Mouse (Mus musculus) neural tube, embryonic 15.5 days (tissue): ENCODE results near the gene Wdr95. TPM values are rescaled to one million over a fixed set of nuclear protein-coding genes. Genes with fewer than 3 reads are reported as not detected.

ENCODE experiments used
- ATAC-seq: fragments of 200-750 bp; cut with Nextera tagmentation; 2 replicates; pipeline ENCODE4 v1.8.0; 2017; ENCODE audit warnings: mild to moderate bottlenecking, moderate TSS enrichment, moderate library complexity; ENCODE audit not compliant: low FRiP score
- H3K27ac ChIP-seq: fragments of 300-500 bp; sonication (generic); replicated peaks from 2 replicates; pipeline ENCODE4 v1.5.1; 2015; ENCODE audit warnings: mild to moderate bottlenecking, inconsistent platforms
- H3K27me3 ChIP-seq: fragments of 300-500 bp; sonication (generic); replicated peaks from 2 replicates; pipeline ENCODE4 v1.6.1; 2015; ENCODE audit warnings: inconsistent platforms
- H3K36me3 ChIP-seq: fragments of 300-500 bp; sonication (generic); 2 replicates; pipeline ENCODE4 v1.6.1; 2015; ENCODE audit warnings: inconsistent platforms
- H3K4me1 ChIP-seq: fragments of 300-500 bp; sonication (generic); 2 replicates; pipeline ENCODE4 v1.6.1; 2015; ENCODE audit warnings: inconsistent platforms
- H3K4me2 ChIP-seq: fragments of 300-500 bp; sonication (generic); 2 replicates; pipeline ENCODE4 v1.6.1; 2015; ENCODE audit warnings: inconsistent platforms, mild to moderate bottlenecking, moderate library complexity
- H3K4me3 ChIP-seq: fragments of 300-500 bp; sonication (generic); replicated peaks from 2 replicates; pipeline ENCODE4 v1.5.1; 2015; ENCODE audit warnings: mild to moderate bottlenecking, inconsistent platforms
- H3K9ac ChIP-seq: fragments of 300-500 bp; sonication (generic); replicated peaks from 2 replicates; pipeline ENCODE4 v1.6.1; 2015; ENCODE audit warnings: mild to moderate bottlenecking, inconsistent platforms
- H3K9me3 ChIP-seq: fragments of 300-500 bp; sonication (generic); replicated peaks from 2 replicates; pipeline ENCODE4 v1.6.1; 2016; ENCODE audit warnings: inconsistent platforms
- WGBS: fragments of 180-500 bp; shearing (Covaris S2); methylation state at CpG from one replicate; pipeline ENCODE4 v1.1.7; 2015; ENCODE audit warnings: mixed read lengths; 5-methylcytosine and 5-hydroxymethylcytosine counted together
- polyA plus RNA-seq: library from polyadenylated mRNA; unstranded; fragments of >200 nt; fragmentation: Nextera tagmentation; extraction: Ambion mirVana; gene quantifications from 2 replicates; pipeline ENCODE4 v1.2.1, GENCODE M21; 2015

The Wdr95 gene
- polyA plus RNA-seq, 1 experiment from 2014 or later = 0.12 TPM

DNA sequence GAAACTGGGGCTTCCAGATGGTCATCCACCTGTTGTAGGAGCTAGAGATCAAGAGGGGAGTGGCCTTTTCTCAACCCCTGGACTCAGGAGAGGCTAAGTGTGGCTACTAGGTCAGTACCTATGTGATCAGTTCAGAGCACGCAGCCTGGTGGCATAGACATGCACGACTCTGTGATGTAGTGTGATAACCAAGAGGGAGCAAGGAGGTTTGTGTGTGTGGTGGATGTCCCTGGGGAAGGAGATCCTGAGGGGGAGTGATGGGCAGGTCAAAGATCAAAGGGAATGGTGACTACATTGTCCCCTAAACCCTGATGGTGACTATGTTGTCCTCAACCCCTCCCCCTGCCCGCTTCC lies 83.7 kb downstream of the Wdr95 start:
- Histone ChIP-seq H3K4me3 (no peak overlapping the region), H3K4me1 (peaks cover 14% of the 10 kb centered on the region; the same call in 1 of the 2 replicates), H3K36me3 (peaks cover 36% of the 10 kb centered on the region), H3K9me3 (no peaks in the 10 kb centered on the region), H3K4me2 (no peak overlapping the region), H3K9ac (no peak overlapping the region), H3K27ac (no peak overlapping the region), H3K27me3 (no peaks in the 10 kb centered on the region)
- 82% methylated on average over 3 of the region's 3 CpGs for WGBS
- no peak for ATAC-seq

DNA sequence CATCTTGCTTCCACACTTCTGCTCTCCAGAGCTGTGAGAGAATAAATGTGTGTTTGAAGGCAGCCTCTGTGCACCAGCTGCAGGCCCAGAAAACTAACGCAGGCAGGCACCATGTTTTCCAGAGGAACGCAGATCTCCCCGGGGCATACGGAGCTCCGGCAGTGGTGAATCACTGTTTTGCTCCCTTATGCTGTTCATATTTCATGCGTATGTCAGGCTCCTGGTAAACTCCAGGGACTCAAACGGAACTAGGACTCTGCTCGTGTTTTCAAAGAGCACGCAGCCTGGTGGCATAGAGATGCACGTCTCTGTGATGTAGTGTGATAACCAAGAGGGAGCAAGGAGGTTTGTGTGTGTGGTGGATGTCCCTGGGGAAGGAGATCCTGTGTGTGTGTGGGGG lies 84.3 kb downstream of the Wdr95 start:
- Histone ChIP-seq H3K4me3 (no peak overlapping the region), H3K36me3 (peaks cover 42% of the 10 kb centered on the region), H3K9ac (no peak overlapping the region), H3K27me3 (no peaks in the 10 kb centered on the region), H3K9me3 (no peaks in the 10 kb centered on the region), H3K4me1 (peaks cover 14% of the 10 kb centered on the region; the same call in 1 of the 2 replicates), H3K4me2 (no peak overlapping the region), H3K27ac (peak overlapping the region; percentile 20; the same call in 1 of the 2 replicates)
- WGBS = 37% methylated on average over 10 of the region's 10 CpGs
- peak; percentile 35; the same call in 1 of the 2 replicates for ATAC-seq

DNA sequence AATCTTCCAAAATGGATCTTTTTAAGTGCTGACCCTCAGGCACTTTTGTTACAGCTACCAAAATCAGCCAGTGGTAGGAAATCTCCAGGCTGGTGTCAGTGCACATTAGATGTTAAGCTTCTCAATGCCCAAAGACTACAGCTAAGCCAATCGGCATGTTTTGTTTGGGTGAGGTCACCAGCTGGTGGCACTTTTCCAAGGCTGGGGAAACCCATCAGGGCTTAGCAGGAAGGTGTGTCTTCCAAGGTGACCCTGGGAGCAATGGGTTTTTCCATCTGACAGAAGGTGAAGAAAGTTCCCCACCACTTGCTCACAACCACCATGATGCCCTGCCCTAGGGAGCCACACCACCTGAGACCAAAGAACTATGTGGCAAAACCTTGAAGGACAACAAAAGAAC lies 87.7 kb downstream of the Wdr95 start:
- Histone ChIP-seq H3K4me2 (no peak overlapping the region), H3K4me3 (no peak overlapping the region), H3K27ac (no peak overlapping the region), H3K36me3 (peaks cover 75% of the 10 kb centered on the region), H3K4me1 (peaks cover 14% of the 10 kb centered on the region; the same call in 1 of the 2 replicates), H3K9me3 (no peaks in the 10 kb centered on the region), H3K9ac (no peak overlapping the region), H3K27me3 (no peaks in the 10 kb centered on the region)
- ATAC-seq = no peak
- 73% methylated on average over 1 of the region's 1 CpGs for WGBS

DNA sequence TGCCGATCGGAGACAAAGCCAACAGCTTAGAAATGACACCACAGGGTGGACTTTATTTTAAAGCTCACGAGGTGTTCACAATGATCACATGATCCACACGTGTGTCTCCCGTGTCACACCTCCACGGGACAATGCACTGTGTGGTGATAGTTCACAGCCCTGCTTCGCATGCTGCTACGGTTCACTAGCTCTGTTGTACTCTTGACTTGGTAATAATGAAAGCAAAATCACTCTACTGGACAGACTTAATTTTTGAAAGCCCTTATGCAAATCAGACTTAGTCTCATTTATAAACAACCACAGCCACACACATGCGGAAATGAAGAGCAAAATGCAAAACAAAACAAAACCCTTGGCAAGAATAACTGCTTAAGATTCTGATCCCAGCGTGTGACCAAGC lies 88.3 kb downstream of the Wdr95 start:
- Histone ChIP-seq H3K4me2 (no peak overlapping the region), H3K4me3 (no peak overlapping the region), H3K9me3 (no peaks in the 10 kb centered on the region), H3K9ac (no peak overlapping the region), H3K27me3 (no peaks in the 10 kb centered on the region), H3K36me3 (peaks cover 78% of the 10 kb centered on the region), H3K4me1 (peaks cover 12% of the 10 kb centered on the region; the same call in 1 of the 2 replicates), H3K27ac (no peak overlapping the region)
- 88% methylated on average over 10 of the region's 10 CpGs for WGBS
- no peak for ATAC-seq

DNA sequence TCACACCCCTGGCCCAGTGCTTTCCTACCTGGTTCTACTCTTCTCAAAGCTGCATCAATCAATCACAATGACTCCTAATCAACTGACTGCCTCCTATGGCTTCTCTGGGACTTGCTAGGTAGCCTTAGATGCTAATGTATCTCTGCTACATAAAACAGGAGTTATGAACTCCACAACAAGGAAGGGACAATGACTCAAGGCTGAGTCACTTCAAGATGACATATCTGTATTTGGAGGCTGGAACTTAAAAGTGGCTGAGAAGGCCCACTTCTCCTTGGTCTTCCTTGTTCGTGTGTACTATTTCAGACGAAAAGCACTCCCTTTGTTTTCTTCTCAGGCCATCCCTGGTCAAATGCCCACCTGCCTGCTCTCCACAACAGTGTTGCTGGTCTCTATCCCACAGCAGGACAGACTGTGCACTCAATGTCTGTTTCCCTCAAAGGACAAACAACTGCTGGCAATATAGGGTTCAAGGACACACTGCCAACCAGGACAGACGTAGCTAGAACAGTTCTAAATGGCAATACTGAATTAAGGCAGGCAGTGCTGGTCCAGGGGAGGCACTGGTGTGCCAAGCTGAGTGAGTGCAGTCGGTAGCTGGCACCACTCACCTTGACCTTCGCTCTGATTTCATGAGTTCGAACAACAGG lies 89.4 kb downstream of the Wdr95 start:
- Histone ChIP-seq H3K9me3 (no peaks in the 10 kb centered on the region), H3K4me2 (no peak overlapping the region), H3K36me3 (peaks cover 88% of the 10 kb centered on the region), H3K27me3 (no peaks in the 10 kb centered on the region), H3K4me1 (0 out of 2 replicates have a peak, but pooled peaks cover 3% of the 10 kb centered on the region), H3K9ac (no peak overlapping the region), H3K27ac (no peak overlapping the region), H3K4me3 (no peak overlapping the region)
- ATAC-seq = no peak
- 93% methylated on average over 6 of the region's 6 CpGs for WGBS

DNA sequence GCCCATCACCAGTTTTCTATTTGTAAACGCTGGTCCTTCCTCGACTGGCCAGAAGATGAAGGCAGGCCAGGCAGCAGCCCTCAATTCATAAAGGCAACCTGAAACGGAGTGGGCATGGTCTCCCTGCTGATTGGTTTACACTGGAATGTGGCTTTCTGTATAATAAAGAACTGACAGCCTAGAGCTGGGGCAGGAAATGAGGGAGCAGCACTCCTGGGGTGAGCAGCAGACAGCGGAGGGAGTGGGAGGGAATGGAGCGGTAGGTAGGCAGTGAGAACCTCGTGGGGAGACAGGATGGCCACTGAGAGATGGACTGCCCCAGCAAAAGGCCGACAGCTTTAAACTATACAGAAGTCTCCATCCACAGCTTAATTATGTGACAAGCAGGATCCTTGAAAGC lies 93.7 kb downstream of the Wdr95 start:
- no peak overlapping the region for H3K27ac ChIP-seq
- no peaks in the 10 kb centered on the region for H3K9me3 ChIP-seq
- no peak overlapping the region for H3K9ac ChIP-seq
- peaks cover 91% of the 10 kb centered on the region for H3K36me3 ChIP-seq
- WGBS = 76% methylated on average over 7 of the region's 7 CpGs
- no peaks in the 10 kb centered on the region for H3K27me3 ChIP-seq
- H3K4me2 ChIP-seq = no peak overlapping the region
- H3K4me3 ChIP-seq = no peak overlapping the region
- ATAC-seq = no peak
- no peaks in the 10 kb centered on the region for H3K4me1 ChIP-seq

DNA sequence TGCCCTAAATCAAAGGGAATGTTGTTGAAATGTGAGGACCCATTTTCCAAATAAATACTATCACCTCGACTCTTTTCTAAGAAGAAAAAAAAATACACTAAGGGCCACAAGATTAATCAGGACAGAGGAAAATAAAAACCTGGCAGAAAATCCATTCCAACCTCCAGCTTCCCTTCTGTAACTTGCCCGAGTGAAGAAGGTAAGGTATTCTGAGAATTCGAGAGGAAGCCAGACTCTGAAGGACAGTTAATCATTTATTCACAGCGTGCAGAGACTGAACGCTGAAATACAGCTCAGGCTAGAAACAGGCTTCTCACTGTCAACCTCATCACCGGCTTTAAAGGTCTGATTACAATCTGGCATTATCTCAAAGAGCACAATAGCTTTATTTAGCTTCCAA lies 94.2 kb downstream of the Wdr95 start:
- H3K4me1 ChIP-seq = no peaks in the 10 kb centered on the region
- no peak overlapping the region for H3K4me2 ChIP-seq
- H3K27ac ChIP-seq = no peak overlapping the region
- no peak for ATAC-seq
- no peak overlapping the region for H3K9ac ChIP-seq
- no peaks in the 10 kb centered on the region for H3K27me3 ChIP-seq
- no peak overlapping the region for H3K4me3 ChIP-seq
- H3K9me3 ChIP-seq = no peaks in the 10 kb centered on the region
- WGBS = 82% methylated on average over 6 of the region's 6 CpGs
- H3K36me3 ChIP-seq = peaks cover 91% of the 10 kb centered on the region

DNA sequence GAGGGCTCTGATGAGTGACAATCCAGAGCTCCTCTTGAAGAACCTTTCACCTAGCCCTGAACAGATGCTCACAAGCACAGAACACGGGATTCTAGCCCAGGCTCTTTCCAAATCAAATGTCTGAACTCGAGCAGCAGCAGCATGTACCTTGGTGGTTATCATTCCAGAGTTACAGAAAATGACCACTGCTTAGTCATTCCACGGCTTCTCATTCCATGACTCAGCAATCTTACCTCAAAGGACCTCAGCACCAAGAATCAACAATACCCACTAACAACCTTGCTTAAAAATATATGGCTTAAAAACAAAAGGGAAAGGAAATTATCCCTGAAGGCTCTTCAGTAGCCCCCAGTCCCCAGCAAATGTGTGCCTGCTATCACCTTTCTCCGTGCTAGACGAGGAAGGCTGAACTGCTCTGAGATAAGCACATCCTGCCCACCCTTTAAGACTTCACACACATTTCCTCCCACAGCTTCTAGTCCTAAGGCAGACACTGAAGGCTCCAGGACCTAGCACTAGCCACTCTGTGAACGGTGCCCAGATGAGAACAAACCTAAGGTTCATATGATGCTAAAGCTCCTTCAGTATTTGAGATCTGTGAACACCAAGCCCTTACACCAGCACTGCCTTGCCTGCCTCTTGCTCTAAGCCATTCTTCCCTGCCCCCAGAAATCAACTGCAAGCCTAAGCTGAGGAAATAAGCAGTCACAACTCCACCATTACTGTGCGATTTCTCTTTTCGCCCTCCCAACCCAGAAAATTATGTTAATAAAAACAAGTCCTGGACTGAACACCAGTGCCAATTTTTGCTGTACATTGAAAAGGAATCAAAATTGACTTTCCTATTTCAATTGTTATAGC lies 95.6 kb downstream of the Wdr95 start:
- ATAC-seq = no peak
- Histone ChIP-seq H3K4me1 (no peaks in the 10 kb centered on the region), H3K9me3 (no peaks in the 10 kb centered on the region), H3K27ac (no peak overlapping the region), H3K36me3 (peaks cover 88% of the 10 kb centered on the region), H3K4me2 (no peak overlapping the region), H3K27me3 (no peaks in the 10 kb centered on the region), H3K9ac (no peak overlapping the region), H3K4me3 (no peak overlapping the region)
- 92% methylated on average over 8 of the region's 8 CpGs for WGBS

DNA sequence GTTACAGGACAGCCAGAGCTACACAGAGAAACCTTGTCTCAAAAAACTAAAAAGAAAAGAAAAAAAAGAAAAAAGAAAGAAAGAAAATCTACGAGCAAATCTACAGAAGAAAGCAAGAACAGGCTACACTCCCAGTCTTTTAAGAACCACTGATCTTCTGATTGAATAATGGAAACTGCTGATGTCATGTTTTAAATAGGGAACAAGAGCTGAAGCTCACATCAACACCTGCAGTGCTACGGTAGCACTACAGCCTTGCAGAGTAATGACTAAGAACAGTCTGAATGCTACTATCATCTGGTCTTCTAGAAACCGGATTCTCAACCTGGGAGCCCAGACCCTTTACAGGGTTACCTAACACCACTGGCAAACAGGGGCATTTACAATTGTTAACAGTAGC lies 97.1 kb downstream of the Wdr95 start:
- Histone ChIP-seq H3K4me1 (no peaks in the 10 kb centered on the region), H3K27me3 (no peaks in the 10 kb centered on the region), H3K4me3 (no peak overlapping the region), H3K4me2 (no peak overlapping the region), H3K27ac (no peak overlapping the region), H3K9me3 (no peaks in the 10 kb centered on the region), H3K36me3 (peaks cover 89% of the 10 kb centered on the region), H3K9ac (no peak overlapping the region)
- no peak for ATAC-seq
- WGBS = 91% methylated on average over 3 of the region's 3 CpGs

DNA sequence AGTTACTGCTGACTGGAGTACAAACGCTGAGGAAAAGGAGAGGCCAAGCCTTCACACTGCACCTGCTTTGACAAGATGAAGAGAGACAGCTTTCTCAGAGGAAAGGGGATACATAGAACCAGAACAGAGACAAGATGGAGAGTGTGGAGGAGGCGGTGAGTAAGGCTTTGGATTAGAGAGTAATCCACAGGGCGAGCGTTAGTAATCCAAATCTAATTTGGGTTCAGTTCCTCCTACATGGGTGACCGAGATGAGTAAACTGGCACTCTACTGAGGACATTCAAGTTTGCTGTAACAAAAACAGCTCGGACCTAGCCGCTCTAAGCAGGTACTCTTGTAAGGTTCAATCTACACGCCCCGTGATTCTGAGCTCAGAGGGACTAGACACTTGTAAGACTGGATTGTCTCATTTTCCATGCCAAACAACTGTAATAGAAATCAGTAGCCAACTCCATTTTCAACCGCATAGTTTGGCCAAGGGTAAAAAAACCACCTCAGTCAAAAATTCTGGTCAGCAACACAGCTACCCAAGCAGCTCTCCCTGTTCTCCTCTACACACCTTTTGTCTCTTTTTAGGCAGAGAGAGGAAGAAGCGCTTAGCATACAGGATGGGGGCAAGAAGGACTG lies 106.0 kb downstream of the Wdr95 start:
- H3K4me2 ChIP-seq = peak overlapping the region; percentile 81
- H3K9ac ChIP-seq = peak overlapping the region; percentile 77
- H3K27me3 ChIP-seq = no peaks in the 10 kb centered on the region
- WGBS = 76% methylated on average over 11 of the region's 11 CpGs
- ATAC-seq = no peak
- peaks cover 28% of the 10 kb centered on the region for H3K4me1 ChIP-seq
- peaks cover 35% of the 10 kb centered on the region for H3K36me3 ChIP-seq
- H3K4me3 ChIP-seq = peak overlapping the region; percentile 66
- no peak overlapping the region for H3K27ac ChIP-seq
- H3K9me3 ChIP-seq = no peaks in the 10 kb centered on the region

DNA sequence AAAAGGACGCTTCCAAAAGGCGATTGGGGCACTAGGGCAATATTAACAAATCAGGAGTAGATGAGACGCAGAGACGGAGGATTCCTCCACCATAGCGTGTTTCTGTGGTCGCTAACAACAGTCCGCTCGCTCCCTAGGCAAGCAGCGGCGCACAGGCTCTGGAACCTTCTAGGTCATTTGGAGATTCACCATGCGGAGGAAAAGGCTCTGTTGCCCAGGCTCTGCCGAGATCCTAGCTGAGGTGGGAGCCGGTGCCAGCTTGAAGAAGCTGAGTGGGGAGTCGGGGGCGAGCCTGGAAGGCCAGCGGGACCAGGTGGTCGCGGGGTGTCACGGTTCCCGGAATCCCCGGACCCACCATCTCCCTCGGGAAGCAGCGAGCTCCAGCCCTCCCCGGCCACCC lies 107.1 kb downstream of the Wdr95 start:
- Histone ChIP-seq H3K4me2 (peak overlapping the region; percentile 81), H3K4me3 (peak overlapping the region; percentile 66), H3K27me3 (no peaks in the 10 kb centered on the region), H3K27ac (peak overlapping the region; percentile 90), H3K4me1 (peaks cover 28% of the 10 kb centered on the region), H3K9me3 (no peaks in the 10 kb centered on the region), H3K36me3 (peaks cover 25% of the 10 kb centered on the region), H3K9ac (peak overlapping the region; percentile 77)
- peak; percentile 9 for ATAC-seq
- under 1% methylated on average over 24 of the region's 24 CpGs for WGBS
